Mouse (Mus musculus) spleen, postnatal 10 days (tissue): ENCODE results near the gene Gm7030.
"Not testable (repeated sequence)": the region's sequence is repeated elsewhere in the genome, so short reads cannot be mapped to it uniquely, and the experiment has no call there.

Experiments
- DNase-seq, 2 experiments: peaks; one replicate each; pipeline ENCODE4 v3.0.0; 2021 to 2022; ENCODE audit warnings: low spot score in 2 of 2

Gene Gm7030

GRCm38 (mm10) chr17:36128968-36129817 lies at the start of gene Gm7030:
TSS of gene Gm7030 (minus strand) at chr17:36129425.
- DNase-seq, result not testable (repeated sequence)

- peak in 1 of 2 experiments; percentile 23 for DNase-seq
These were observed 49.7 kb upstream of the Gm7030 start for GRCm38 (mm10) chr17:36178938-36179337.

GRCm38 (mm10) chr17:36176132-36176531 lies 46.9 kb upstream of the Gm7030 start:
- DNase-seq, result not testable (repeated sequence)

GRCm38 (mm10) chr17:36170287-36170814 lies 41.1 kb upstream of the Gm7030 start:
- no peak for DNase-seq

GRCm38 (mm10) chr17:36169753-36170152 lies 40.5 kb upstream of the Gm7030 start:
- DNase-seq, result no peak

DNA sequence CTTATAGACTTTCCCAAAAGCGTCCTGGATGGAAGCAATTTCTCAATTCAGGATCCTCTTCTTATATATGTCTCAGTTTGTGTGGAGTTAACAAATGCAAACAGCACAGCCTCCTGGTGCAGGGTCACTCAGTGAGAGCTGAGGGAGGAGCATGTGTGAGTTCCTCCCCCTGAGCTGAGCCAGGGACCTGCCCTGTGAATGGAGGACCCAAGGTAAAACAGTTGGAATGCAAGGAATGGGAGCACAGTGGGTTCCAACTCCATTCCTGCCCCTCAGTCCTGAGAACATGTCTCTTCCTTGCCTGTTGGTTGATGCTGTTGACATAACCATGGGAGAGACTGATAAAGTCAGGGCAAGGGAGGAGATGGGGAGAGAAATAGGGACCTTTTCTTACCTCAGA lies 39.9 kb upstream of the Gm7030 start:
- DNase-seq, result not testable (repeated sequence)

DNA sequence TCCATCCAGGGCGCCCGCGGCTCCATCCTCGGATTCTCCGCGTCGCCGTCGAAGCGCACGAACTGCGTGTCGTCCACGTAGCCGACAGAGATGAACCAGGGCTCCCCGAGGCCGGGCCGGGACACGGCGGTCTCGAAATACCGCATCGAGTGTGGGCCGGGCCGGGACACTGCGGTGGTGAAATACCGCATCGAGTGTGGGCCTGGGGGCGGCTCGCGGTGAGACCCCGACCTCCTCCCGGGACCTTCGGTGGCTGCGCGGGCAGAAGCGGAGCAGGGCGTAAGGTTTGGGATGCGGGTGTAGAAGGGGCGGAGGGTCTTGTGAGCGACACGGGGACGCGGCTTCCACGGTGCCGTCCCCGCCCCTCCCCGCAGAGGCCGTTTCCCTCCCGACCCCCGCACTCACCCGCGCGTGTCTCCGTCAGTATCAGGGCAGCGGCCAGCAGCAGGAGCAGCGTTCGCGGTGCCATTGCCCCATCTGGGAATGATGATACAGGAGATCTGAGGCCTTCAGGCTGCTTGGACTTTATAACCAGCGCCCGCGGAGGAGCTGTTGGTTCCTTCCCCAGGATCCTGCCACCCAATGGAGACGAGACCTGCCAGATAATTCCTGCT lies 38.9 kb upstream of the Gm7030 start, which contains the start of gene Gm8909:
TSS of gene Gm8909 (minus strand) at position 499 of the 614 bp plus-strand sequence.
- peak in 1 of 2 experiments; percentile 27 for DNase-seq

- DNase-seq, result no peak
These were observed 38.2 kb upstream of the Gm7030 start for GRCm38 (mm10) chr17:36167306-36168038.

DNA sequence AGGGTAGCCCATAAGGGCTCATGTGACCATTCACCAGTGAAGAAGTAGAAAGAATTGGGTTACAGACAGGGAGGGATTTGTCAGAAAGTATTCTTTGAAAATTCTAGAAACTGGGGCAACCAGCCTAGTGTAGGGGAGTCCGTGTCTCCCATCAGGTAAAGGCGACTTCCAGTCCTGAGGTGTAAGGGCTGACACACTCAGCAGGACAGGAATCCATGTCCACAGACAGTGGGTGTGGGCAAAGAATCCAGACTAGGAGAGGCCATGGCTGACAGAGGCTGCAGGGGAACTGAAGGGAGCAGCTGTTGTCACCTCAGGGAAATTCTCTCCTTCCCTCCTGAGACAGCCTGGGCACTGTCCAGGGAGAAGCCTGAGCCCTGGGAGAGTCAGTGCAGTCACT lies 37.7 kb upstream of the Gm7030 start:
- DNase-seq, result not testable (repeated sequence)

GRCm38 (mm10) chr17:36161129-36162051 lies 32.2 kb upstream of the Gm7030 start:
- DNase-seq, result no peak

- DNase-seq, result not testable (repeated sequence)
These were observed 29.0 kb upstream of the Gm7030 start for GRCm38 (mm10) chr17:36158264-36158663.

DNA sequence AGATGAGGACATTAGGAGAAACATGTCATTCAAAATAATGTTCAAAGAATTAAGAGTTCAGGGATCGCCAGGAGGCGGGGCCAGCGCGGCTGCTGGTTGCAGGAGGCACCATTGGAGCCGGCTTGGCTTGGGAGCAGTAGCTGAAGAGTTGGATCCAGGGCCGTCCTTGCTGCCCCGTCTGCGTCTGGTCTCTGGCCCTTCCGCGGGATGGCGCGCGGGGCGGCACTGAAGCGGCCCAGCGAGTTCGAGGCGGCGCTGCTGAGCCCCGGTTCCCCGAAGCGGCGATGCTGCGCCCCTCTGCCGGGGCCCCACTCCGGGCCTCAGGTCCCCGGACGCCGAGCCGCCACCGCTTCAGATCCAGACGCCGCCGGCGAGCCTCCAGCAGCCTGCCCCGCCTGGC lies 28.6 kb upstream of the Gm7030 start:
- not testable (repeated sequence) for DNase-seq

DNA sequence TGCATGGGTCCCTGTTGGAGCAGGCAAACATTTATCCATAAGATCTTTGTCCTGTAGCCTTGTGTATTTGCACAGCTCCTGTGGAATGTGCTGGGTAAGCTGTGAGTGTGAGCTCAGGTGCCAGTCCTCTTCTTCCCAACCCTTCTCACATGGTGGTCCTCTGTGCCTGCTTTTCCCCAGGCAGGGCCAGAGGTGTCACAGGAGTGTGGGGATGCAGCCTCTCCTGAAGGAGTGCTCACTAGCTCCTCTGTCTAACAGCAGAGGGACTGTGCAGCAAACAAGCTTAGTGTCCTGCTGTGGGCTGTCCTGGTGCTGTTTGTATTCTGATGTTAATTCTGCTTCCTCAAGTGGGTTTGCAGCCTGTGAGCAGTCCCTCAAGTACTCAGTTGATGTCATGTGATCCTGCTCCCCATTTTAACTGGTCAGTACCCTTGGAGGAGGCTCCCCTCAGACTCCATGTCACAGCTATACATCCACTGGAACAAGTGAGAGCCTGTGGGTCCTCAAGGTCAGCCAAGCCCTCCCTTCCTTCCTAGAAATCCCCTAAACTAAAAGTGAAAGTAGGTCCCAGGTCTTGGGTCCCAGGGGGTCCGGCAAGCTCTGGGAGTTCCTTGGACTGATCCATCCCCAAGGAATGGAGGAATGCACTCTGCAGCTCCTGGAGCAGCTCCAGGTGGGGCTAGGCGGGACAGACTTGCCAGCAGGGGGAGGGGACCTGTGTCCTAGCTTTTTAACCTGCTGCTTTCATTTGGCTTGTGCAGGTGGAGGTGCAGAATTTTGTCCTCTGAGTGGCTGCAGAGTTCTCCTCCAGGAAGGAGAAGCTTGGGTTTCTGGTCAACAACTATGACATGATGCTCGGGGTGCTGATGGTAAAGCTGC lies 25.3 kb upstream of the Gm7030 start:
- DNase-seq, result no peak

- not testable (repeated sequence) for DNase-seq
These were observed 22.0 kb upstream of the Gm7030 start for GRCm38 (mm10) chr17:36151200-36151599.

- not testable (repeated sequence) for DNase-seq
These were observed 19.2 kb upstream of the Gm7030 start for GRCm38 (mm10) chr17:36148468-36148867.

- not testable (repeated sequence) for DNase-seq
These were observed 17.7 kb upstream of the Gm7030 start for GRCm38 (mm10) chr17:36146937-36147336.

- not testable (repeated sequence) for DNase-seq
These were observed 16.6 kb upstream of the Gm7030 start for GRCm38 (mm10) chr17:36145861-36146156.

DNA sequence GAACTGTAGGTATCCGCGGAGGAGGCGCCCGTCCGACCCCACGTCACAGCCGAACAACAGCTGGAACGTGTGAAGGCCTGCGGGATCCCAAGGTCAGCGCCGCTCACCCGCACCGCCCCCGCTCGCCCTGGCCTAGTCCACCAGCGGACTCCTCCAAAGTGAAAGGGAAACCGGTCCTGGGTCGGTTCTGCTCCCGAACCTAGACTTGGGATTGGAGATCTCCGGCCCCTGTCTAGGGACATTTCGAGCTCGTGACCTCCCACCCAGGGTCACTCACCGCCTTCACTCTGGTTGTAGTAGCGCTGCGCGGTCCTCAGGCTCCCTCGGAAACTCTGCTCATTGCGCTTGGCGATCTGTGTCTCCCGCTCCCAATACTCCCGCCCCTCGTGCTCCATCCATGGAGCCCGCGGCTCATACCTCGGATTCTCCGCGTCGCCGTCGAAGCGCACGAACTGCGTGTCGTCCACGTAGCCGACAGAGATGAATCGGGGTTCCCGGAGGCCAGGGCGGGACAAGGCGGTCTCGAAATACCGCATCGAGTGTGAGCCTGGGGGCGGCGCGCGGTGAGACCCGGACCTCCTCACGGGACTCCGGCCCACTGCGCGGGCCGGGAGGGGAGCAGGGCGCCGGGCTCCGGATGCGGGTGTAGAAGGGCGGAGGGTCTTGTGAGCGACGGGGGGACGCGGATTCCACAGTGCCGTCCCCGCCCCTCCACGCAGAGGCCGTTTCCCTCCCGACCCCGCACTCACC lies 16.1 kb upstream of the Gm7030 start:
- peak in 1 of 2 experiments; percentile 24 for DNase-seq

GRCm38 (mm10) chr17:36136299-36136848 lies 7.1 kb upstream of the Gm7030 start:
- not testable (repeated sequence) for DNase-seq
